Mouse (Mus musculus): ENCODE data around the gene Snrnp25. TPM values are rescaled to one million over a fixed set of nuclear protein-coding genes. Genes with fewer than 3 reads are reported as not detected.
"Not testable (repeated sequence)": the region's sequence is repeated elsewhere in the genome, so short reads cannot be mapped to it uniquely, and the experiment has no call there.

Snrnp25 gene
- total RNA-seq, 2 experiments from 2014 or later, result 23.9 to 26.5 TPM

GRCm38 (mm10) chr11:32194086-32194485 lies 11.1 kb upstream of the Snrnp25 start:
- no peak for DNase-seq

- no peak for DNase-seq
Observed at GRCm38 (mm10) chr11:32194626-32195025, 10.6 kb upstream of the Snrnp25 start.

GRCm38 (mm10) chr11:32195867-32196540 lies 9.2 kb upstream of the Snrnp25 start:
- no peak for DNase-seq

- no peak for DNase-seq
Observed at GRCm38 (mm10) chr11:32196727-32197126, 8.5 kb upstream of the Snrnp25 start.

- DNase-seq, result no peak
Observed at GRCm38 (mm10) chr11:32197766-32198165, 7.4 kb upstream of the Snrnp25 start.

- DNase-seq, result no peak
Observed at GRCm38 (mm10) chr11:32198256-32198955, 6.8 kb upstream of the Snrnp25 start.

GRCm38 (mm10) chr11:32199230-32199629 lies 6.0 kb upstream of the Snrnp25 start:
- DNase-seq, result no peak

GRCm38 (mm10) chr11:32200075-32200601 lies 5.1 kb upstream of the Snrnp25 start, which contains the start of gene Il9r:
Il9r (minus strand) TSS chr11:32200279.
- DNase-seq, result peak; percentile 48

- DNase-seq, result not testable (repeated sequence)
Observed at GRCm38 (mm10) chr11:32200992-32201391, 4.2 kb upstream of the Snrnp25 start.

- DNase-seq, result no peak
Observed at GRCm38 (mm10) chr11:32201922-32202685, 3.1 kb upstream of the Snrnp25 start.

- no peak for DNase-seq
Observed at GRCm38 (mm10) chr11:32210623-32211022, 5.4 kb downstream of the Snrnp25 start.

GRCm38 (mm10) chr11:32215372-32216162 lies 10.4 kb downstream of the Snrnp25 start:
- DNase-seq, result no peak

- DNase-seq, result peak; percentile 85
Observed at GRCm38 (mm10) chr11:32216851-32217250, 11.6 kb downstream of the Snrnp25 start.

GRCm38 (mm10) chr11:32218501-32219050 lies 13.4 kb downstream of the Snrnp25 start:
- DNase-seq, result no peak

- DNase-seq, result no peak
Observed at GRCm38 (mm10) chr11:32219287-32219686, 14.1 kb downstream of the Snrnp25 start.

- no peak for DNase-seq
Observed at GRCm38 (mm10) chr11:32220607-32221224, 15.5 kb downstream of the Snrnp25 start.

- peak; percentile 72 for DNase-seq
Observed at GRCm38 (mm10) chr11:32221225-32221950, 16.2 kb downstream of the Snrnp25 start.

GRCm38 (mm10) chr11:32221951-32222409 lies 16.8 kb downstream of the Snrnp25 start, which contains the start of gene Rhbdf1:
Rhbdf1 (minus strand) TSS chr11:32222300.
- peak; percentile 83 for DNase-seq

- no peak for DNase-seq
Observed at GRCm38 (mm10) chr11:32222570-32223194, 17.5 kb downstream of the Snrnp25 start.
